Mouse (Mus musculus) left cerebral cortex, postnatal 25 days (tissue): ENCODE measurements at regions not wholly inside any gene's neighbourhood (a gene's known extent, or its start where the extent isn't known, plus 50 kb on each side); places are given as distances from the start of the nearest gene placed in this dataset.

ENCODE experiments used
- DNase-seq, 2 experiments: peaks; one replicate each; pipeline ENCODE4 v3.0.0; 2022; ENCODE audit warnings: low spot score in 2 of 2, mixed read lengths in 1 of 2
- intact Hi-C: fragments of 180-260 bp; cut with DNase I; formaldehyde crosslinking; loops from one replicate; pipeline ENCODE4 v1.15.1; 2025

GRCm38 (mm10) chr1:41036940-41037339 is 231.5 kb downstream of the Tmem182 start:
- intact Hi-C loops, result loop anchor here (10.0 kb wide), 1 partner anchor 1658 kb away; the partner anchor contains the start of gene Pou3f3
- DNase-seq, result peak in 1 of 2 experiments; percentile 21

GRCm38 (mm10) chr1:41054426-41054955 is 249.1 kb downstream of the Tmem182 start:
- DNase-seq, result no peak
- intact Hi-C loops, result no loop called here

GRCm38 (mm10) chr1:41055761-41056160 is 250.4 kb downstream of the Tmem182 start:
- intact Hi-C loops, result no loop called here
- DNase-seq, result no peak

- no peak for DNase-seq
- intact Hi-C loops, result no loop called here
Measured at GRCm38 (mm10) chr1:41065130-41065529, 259.7 kb downstream of the Tmem182 start.

- intact Hi-C loops, result no loop called here
- peak; percentile 8 to 70 for DNase-seq
Measured at GRCm38 (mm10) chr1:41104869-41105268, 299.5 kb downstream of the Tmem182 start.

GRCm38 (mm10) chr1:41121636-41122175 is 316.3 kb downstream of the Tmem182 start:
- DNase-seq, result no peak
- intact Hi-C loops, result no loop called here

GRCm38 (mm10) chr1:41131410-41131809 is 326.0 kb downstream of the Tmem182 start:
- intact Hi-C loops, result no loop called here
- no peak for DNase-seq

GRCm38 (mm10) chr1:41133143-41133542 is 327.7 kb downstream of the Tmem182 start:
- intact Hi-C loops, result no loop called here
- DNase-seq, result no peak

GRCm38 (mm10) chr1:41133946-41134345 is 328.5 kb downstream of the Tmem182 start:
- no peak for DNase-seq
- intact Hi-C loops, result no loop called here

- no peak for DNase-seq
- intact Hi-C loops, result no loop called here
Measured at GRCm38 (mm10) chr1:41139725-41140124, 334.3 kb downstream of the Tmem182 start.

GRCm38 (mm10) chr1:41140542-41140941 is 335.1 kb downstream of the Tmem182 start:
- intact Hi-C loops, result no loop called here
- DNase-seq, result no peak

- DNase-seq, result no peak
- intact Hi-C loops, result no loop called here
Measured at GRCm38 (mm10) chr1:41141992-41142391, 336.6 kb downstream of the Tmem182 start.

GRCm38 (mm10) chr1:41152516-41152915 is 347.1 kb downstream of the Tmem182 start:
- intact Hi-C loops, result loop anchor here (2.0 to 10.0 kb wide), 7 partner anchors 150 to 1564 kb away; no protein-coding TSS in a partner anchor
- peak; percentile 43 to 82 for DNase-seq

- intact Hi-C loops, result loop anchor here (2.0 to 10.0 kb wide), 7 partner anchors 151 to 1563 kb away; no protein-coding TSS in a partner anchor
- DNase-seq, result no peak
Measured at GRCm38 (mm10) chr1:41153174-41153999, 348.0 kb downstream of the Tmem182 start.

- no peak for DNase-seq
- intact Hi-C loops, result loop anchor here (5.0 to 10.0 kb wide), 6 partner anchors 152 to 1538 kb away; no protein-coding TSS in a partner anchor
Measured at GRCm38 (mm10) chr1:41154198-41154597, 348.8 kb downstream of the Tmem182 start.

GRCm38 (mm10) chr1:41156946-41157345 is 351.5 kb downstream of the Tmem182 start:
- intact Hi-C loops, result loop anchor here (10.0 kb wide), 2 partner anchors 518 to 738 kb away; no protein-coding TSS in a partner anchor
- DNase-seq, result no peak

GRCm38 (mm10) chr1:41157651-41158513 is 352.5 kb downstream of the Tmem182 start:
- DNase-seq, result peak; percentile 13 to 57
- intact Hi-C loops, result loop anchor here (10.0 kb wide), 2 partner anchors 517 to 737 kb away; no protein-coding TSS in a partner anchor

- intact Hi-C loops, result no loop called here
- DNase-seq, result peak in 1 of 2 experiments; percentile 6
Measured at GRCm38 (mm10) chr1:41165878-41166786, 360.7 kb downstream of the Tmem182 start.
